Mouse (Mus musculus): Measurements from ENCODE around the gene Cntn6.

DNA sequence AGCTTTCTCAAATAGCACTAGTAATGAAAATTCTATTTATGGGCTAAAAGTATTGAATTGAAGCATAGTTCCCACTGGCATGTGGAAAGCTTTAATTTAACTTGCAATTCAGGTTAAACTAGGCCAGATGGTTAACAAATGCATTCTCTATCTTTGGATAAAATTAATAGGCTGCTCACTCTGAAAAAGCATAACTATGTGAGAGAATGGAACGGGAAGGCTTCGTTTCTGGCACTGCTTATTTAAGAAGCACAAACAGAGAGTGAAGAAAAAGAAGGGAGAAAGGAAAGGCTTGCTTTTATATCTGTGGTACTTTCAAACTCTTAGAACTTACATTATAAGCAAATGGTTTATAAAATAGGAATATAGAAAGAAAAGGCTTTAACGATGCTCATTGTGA is 268.6 kb downstream of the Cntn6 start:
- TF ChIP-seq CTCF (IDR thresholded peaks at IDR 0.05; ENCODE audit: insufficient read depth, low read length) = no peak
- TF ChIP-seq POLR2A (IDR thresholded peaks at IDR 0.05; ENCODE audit: borderline replicate concordance, extremely low read depth, low read depth, low read length) = no peak
